Mouse (Mus musculus) heart, postnatal 14 days (tissue): ENCODE results near the gene Rab23. TPM values are rescaled to one million over a fixed set of nuclear protein-coding genes. Genes with fewer than 3 reads are reported as not detected.
"Not testable (repeated sequence)": the region's sequence is repeated elsewhere in the genome, so short reads cannot be mapped to it uniquely, and the experiment has no call there.

Experiments used
- DNase-seq, 2 experiments: peaks; one replicate each; pipeline ENCODE4 v3.0.0; 2021 to 2022
- intact Hi-C: fragments of 180-260 bp; cut with DNase I; formaldehyde crosslinking; loops from one replicate; pipeline ENCODE4 v1.15.1; 2025
- total RNA-seq, 2 experiments: library from RNA; stranded (reverse); gene quantifications; 2 replicates each; pipeline ENCODE4 v1.2.3; 2021

Gene Rab23
- total RNA-seq, 2 experiments from 2014 or later: 10.8 to 11.5 TPM

DNA sequence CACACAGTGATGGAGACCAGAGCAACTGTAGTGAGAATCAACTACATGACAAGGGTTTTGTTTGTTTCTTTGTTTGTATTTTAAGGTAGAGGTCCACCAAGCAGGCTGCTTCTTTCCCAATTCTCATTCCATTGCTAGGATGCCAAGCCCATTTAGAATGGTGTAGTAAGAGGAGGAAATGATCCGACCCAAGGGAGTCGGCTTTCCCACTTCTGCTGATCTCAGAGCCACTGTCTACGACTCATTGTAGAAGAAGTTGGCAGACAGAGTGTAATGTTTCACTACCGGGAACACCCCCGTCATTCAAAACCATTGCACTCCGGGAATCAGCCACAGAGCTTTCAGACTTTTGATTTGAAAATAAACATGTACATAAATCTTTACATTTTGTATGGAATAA, 4.8 kb downstream of the Rab23 start:
- intact Hi-C loops: no loop called here
- no peak for DNase-seq

DNA sequence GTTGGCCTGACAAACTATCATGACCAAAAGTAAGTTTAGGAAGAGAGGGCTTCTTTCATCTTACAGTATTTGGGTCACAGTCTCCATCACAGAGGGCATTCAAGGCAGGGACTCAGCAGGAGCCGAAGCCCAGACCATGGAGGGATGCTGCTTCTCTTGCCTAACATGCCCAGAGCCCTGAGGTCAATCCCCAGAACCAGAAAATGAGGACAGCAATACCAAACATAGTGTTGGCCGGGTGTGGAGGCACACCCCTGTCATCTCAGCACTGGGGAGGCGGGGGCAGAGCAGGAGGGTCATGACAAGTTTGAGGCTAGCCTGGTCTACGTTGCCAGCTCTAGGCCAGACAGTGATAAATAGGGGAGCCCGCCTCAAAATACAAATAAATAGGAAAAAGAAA, 5.4 kb downstream of the Rab23 start:
- no peak for DNase-seq
- intact Hi-C loops: no loop called here

DNA sequence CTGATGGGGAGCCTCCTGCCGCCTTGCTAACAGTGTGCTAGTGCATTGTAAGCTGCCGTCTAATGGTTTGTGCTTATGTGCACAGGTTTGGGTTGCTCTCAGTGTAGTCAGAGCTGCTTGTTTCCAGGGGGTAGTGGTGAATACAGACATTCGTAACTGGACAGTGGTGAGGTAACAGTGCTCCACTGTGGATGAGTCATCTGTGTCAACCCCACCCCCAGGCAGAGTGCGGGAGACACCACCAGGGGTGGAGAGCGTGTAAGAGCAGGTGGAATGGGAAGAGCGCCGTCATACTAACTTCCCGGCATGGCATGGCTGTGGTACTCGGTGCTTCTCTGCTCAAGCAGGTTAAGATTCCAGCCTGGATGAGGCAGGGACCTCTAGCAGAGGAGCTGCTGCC, 13.4 kb downstream of the Rab23 start:
- intact Hi-C loops: no loop called here
- DNase-seq: no peak

DNA sequence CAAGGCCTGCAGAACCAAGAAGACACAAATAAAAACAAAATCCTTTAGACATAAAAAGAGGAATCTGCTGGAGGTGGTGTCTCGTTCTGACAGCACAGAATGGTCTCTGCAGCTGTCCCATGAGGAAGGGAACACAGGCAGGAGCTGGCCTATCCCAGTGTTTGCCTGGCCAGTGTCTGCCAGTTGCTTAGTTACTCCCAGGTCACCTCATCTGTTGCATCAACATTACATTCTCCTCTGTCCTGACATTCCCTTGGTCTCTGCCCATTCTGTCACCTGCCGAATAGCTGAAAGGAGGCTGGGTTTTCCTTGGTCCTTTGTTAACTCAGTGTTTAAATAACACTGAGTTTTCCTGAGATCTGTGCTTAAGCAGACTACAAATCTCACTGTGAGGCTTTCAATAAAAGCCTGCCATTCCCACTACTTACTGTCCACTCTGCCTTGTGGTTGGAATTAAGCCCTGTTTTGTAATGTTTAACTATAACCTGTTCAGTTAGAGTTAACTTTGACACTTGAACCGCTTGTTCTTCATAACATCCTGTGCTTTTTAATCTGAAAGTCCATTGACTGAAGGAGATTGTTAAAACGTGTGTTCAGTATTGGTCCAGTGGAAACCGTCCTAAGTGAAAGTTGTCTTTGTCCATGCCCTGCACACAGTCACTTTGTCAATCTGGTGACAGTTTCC, 14.5 kb downstream of the Rab23 start:
- intact Hi-C loops: no loop called here

DNA sequence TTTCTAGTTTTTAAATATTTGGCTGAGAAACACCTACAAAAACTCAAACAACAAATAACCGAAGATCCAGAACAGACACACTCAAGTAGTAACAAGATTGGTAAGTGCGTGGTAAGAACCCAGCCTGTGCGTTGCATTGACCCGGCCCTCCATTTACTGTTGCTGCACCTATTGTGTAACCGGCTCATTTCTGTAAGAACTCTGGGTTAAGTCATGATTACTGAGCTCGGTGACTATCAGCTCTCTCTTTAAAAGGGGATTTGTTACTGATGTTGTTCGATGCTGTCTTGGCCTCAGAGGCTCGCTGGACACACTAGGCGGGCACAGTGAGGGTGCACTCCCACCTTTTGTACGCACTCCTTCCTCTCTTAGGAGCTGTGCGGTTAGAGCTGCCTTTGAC, 18.6 kb downstream of the Rab23 start:
- intact Hi-C loops: loop anchor here (2.0 kb wide), 1 partner anchor 67 kb away; no protein-coding TSS in a partner anchor

More for the DNA sequence above, 14.5 kb downstream of the Rab23 start:
- DNase-seq: no peak

DNA sequence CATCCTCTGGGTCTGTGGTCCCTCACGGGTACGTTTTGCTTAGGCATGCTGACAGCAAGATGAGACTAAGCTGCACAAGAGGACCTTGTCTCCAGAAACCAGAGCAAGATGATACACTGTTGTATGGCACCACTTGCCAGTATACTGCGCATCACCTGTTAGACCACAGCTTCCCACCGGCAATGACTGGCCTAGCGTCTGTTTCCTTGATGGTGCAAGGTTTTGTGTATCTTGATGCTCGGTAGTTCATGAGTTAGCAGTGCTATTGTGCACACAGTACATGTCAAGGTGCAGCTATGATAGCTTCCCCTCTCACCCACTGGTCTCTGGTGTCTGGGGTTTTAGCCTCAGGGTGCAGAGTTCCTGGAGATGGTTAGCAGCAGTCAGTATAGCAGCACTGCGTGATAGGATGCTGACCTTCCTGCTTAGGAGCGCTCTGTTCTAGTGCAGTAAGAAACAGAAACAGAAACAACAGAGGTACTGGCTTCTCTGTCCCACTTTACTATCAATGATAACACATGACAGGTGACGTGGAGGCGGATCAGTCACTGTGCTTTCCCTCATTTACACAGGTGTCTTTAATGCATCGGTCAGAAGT, 19.1 kb downstream of the Rab23 start:
- intact Hi-C loops: loop anchor here (2.0 kb wide), 1 partner anchor 68 kb away; no protein-coding TSS in a partner anchor
- no peak for DNase-seq

More for the DNA sequence above, 18.6 kb downstream of the Rab23 start:
- no peak for DNase-seq

DNA sequence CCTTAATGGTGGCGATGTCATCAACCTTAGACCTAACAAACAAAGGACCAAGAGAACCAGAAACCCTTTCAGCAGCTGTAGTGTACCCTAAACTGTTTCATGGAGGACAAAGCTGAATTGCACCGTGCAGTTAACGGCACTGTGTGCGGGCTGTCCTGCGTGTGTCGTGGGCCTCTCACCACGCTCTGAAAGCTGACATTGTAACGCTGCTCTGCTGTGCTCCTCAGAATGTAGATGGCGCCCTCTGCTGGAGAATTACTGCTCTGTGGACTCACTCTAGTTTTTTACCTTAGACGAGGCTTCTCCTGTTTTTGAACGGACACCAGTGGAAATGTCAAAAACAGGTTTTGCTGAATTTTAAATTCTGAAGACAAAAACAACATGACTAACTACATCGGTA, 19.6 kb downstream of the Rab23 start:
- peak; percentile 80 to 91 for DNase-seq
- intact Hi-C loops: loop anchor here (2.0 kb wide), 1 partner anchor 69 kb away; no protein-coding TSS in a partner anchor

DNA sequence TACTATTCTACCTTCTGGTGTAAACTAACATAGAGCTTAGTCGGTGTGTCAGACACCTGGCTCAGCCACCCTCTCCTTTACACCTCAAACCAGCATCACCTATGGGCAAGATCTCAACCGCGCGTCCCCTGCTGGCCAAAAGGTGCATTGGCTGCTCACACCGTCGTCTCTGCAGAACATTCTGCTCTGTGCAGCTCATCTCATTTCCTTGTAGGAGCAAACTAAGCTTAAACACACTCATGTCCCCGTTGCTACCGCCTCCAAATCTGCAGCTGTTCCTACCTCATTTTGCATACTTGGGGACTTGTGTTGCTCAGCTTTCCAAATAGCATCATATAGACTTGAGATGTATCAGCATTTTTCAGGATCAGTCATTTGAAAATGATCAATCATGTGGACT, 23.2 kb downstream of the Rab23 start:
- intact Hi-C loops: no loop called here

DNA sequence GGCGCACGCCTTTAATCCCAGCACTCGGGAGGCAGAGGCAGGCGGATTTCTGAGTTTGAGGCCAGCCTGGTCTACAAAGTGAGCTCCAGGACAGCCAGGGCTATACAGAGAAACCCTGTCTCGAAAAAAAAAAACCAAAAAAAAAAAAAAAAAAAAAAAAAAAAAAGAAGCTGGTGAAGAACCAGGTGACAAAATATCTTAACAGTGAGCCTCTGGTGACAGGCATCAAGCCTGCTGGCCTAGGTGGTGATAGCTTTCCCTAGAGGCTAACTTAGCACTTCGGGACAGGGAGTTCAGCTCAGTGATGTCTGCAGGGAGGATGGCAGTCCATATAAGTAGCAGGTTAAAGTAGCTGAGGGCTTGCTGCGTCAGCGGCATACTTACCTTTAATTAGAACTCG, 25.1 kb downstream of the Rab23 start:
- intact Hi-C loops, DNase-seq: not testable (repeated sequence)

More for the DNA sequence above, 23.2 kb downstream of the Rab23 start:
- DNase-seq: peak in 1 of 2 experiments; percentile 20

DNA sequence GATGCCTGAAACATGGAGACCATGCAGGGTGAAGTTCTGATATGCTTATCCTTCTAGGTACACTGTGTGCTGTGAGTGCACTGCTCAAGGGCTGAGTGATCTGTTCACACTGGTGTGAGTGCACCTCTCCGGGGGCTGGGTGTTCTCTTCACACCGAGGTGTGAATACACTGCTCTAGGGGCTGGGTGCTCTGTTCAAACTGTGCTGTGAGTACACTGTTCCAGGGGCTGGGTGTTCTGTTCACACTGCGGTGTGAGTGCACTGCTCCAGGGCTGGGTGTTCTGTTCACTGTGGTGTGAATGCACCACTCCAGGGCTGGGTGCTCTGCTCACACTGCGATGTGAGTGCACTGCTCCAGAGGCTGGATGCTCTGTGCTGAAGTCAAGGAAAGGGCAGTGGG, 26.2 kb downstream of the Rab23 start:
- intact Hi-C loops: no loop called here
- no peak for DNase-seq

DNA sequence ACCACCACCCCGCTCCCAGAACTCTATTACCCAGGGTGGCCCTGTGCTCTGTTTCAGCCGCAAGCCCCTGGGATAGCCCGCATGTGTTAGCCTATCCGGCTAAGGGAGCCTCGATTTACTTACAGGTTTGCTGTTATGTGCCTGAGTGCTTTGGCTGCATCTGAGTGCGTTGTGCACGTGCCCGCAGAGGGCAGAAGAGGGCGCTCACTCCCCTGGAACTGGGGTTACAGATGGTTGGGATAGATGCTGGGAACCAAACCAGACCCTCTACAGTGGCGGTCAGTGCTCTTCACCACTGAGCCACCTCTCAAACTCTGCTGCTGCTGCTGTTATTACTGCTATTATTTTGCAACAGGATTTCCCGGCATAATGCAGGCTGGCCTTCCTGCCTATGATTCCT, 29.4 kb downstream of the Rab23 start:
- intact Hi-C loops: no loop called here

DNA sequence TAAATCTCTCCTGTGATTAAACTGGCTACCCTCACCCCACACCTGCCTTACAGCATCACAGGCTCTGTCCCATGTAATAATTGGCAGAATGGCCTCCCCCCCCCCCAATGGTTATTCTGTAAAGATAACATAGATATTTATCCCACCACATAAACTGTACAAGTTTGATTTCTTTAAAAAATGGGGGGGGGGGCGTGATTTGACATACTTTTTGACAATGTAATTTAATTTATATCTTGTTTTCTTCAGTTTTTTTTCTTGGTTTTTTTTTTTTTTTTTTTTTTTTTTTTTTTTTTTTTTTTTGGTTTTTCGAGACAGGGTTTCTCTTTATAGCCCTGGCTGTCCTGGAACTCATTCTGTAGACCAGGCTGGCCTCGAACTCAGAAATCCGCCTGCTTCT, 30.0 kb downstream of the Rab23 start:
- intact Hi-C loops: loop anchor here (10.0 kb wide), 1 partner anchor 215 kb away; no protein-coding TSS in a partner anchor
- not testable (repeated sequence) for DNase-seq

More for the DNA sequence above, 29.4 kb downstream of the Rab23 start:
- DNase-seq: no peak

DNA sequence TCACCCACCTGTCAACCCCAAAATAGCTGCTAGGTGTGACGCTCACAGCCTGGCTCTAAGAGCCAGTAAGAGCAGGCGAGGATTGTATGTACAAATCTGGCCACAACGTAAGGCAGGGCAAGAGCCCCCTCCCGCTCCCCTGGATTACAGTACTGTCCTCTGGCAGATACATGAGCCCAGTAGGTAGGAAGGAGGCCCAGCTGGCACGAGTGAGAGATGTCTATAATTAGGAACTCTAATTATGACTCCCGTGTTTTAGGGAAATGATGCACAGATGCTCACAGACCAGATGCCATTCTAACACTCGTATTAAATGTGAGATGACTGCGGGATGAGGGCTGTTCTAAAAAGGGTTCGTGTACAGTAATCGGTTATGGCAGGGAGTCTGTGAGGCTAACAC, 31.6 kb downstream of the Rab23 start:
- intact Hi-C loops: loop anchor here (10.0 kb wide), 1 partner anchor 214 kb away; no protein-coding TSS in a partner anchor
- peak in 1 of 2 experiments; percentile 30 for DNase-seq

DNA sequence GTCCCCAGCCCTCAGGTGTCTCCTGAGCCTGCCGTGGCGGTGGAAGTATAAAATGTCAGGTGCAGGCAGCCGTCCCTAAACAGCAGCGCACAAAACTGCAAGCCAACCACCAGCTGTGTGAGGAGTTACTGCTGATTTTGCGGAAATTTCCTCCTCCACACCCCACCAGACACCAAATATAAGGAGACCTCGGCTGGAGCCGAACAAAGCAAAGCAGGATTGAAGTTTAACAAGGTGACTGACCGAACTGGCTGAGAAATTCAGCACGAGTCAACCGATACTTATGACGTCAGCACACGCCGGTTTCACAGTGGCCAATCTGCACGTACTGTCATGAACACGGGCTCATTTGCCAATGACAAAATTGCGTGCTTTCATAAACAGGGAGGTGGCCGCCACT, 34.4 kb downstream of the Rab23 start:
- intact Hi-C loops: loop anchor here (10.0 kb wide), 1 partner anchor 211 kb away; no protein-coding TSS in a partner anchor
- no peak for DNase-seq

DNA sequence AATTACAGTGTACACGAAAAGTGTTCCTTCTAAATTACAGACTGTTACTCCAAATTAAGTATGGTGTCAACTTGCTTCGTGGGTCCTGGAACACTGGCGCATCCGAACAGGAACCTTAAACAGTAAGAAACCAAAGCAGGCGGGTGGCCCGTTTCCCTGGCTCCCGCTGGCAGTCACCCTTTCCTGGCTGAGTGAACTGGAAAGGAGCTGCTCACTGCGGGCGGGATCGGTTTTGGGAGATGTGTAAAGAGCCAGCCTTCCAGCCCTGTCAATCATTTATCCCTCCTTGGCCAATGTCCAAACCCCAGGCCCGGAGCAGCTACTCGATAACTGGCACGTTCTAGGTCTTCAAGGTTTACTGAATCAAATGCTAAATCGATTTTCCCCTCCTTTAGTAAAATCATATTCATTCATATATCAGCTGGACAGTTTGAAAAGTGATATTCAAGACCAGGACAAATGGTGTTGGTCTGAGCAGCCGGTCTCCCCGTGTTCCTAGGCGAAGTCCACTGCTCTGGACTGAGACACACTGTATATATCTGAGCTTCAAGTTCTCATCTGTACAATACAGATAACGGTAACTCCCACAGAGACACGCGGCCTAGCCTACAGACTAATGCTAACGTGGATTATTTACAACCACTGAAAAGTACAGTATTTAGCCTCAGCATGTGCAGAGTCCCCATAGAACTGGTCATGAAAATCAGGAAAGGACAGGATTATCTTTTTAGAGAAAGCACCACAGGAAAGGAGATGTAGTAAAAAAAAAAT, 35.5 kb downstream of the Rab23 start:
- intact Hi-C loops: loop anchor here (5.0 to 10.0 kb wide), 2 partner anchors 57 to 210 kb away; partner anchors contain the start of gene Zfp451
- peak in 1 of 2 experiments; percentile 16 for DNase-seq

DNA sequence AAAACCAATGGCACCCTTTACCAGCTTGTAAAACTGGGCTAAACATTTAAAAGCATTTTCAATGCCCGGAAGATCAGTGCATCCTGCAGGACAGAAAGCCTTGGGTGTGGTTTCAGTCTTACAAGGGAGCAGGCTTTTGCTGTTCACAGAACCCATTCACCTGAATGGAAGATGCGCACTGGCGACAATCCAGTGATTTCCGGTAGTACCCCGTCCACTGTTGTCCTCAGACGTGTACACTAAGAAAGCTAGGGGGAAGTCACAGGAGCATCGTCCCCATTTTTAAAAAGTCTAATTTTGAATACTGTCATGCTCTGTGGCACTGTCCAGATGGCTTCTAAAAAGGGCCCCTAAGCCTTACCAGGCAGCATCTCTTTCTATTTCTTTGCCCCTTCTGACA, 36.1 kb downstream of the Rab23 start:
- intact Hi-C loops: loop anchor here (5.0 to 10.0 kb wide), 2 partner anchors 57 to 209 kb away; partner anchors contain the start of gene Zfp451
- no peak for DNase-seq

DNA sequence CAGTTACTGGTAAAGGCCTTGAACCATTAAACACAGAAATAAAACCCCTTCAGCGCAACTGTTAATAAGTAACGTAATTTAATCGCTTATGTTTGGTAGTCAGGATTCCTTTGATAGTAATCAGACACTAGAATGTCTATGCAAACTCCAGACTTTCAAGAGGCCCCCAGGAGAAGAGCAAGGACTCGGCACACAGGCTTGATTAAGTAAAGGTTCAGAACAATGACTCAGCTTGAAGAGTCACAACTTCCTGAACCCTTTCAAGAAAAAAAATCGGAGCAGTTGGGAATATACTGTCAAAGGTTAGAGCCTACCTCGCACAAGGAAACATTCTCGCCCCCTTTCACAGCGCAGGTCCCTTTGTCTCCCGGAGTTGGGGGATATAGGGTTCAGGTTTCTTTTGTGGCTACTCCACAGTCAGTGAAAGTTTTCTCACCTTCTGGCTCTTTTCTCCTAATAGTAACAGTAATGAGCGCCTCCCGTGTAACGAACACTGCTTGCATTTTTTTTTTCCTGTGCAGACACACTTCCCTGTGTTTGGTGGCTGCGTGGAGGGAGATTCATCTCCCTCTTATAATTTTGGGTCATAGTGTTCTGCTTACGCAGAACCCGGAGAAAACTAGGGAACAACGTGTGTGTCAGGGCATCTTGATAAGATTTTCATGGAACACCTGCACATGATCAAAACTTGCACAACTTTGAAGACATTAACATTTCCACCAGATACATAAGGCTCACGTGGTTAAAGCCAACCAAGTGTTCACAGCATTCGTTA, 36.8 kb downstream of the Rab23 start:
- intact Hi-C loops: loop anchor here (5.0 to 10.0 kb wide), 2 partner anchors 56 to 208 kb away; partner anchors contain the start of gene Zfp451

DNA sequence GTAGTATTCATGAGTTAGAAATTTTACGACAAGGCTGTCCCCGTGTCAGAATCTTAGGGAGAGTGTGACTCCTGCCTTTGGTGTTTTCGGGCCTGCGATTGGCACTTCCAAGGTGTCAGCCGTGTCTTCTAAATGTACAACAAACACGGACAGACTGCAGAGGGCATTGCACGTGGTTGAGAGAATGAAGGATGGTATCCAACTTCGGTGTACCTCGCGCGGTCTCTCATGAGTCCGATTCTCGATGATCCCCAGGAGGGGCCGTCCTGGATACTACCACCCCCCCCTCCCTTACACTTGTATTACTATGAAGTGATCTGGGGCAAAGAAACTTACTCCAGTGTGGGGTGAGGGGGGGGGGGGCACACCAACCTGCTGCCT, 37.3 kb downstream of the Rab23 start:
- intact Hi-C loops: loop anchor here (5.0 to 10.0 kb wide), 2 partner anchors 55 to 208 kb away; partner anchors contain the start of gene Zfp451
- peak in 1 of 2 experiments; percentile 16 for DNase-seq

More for the DNA sequence above, 36.8 kb downstream of the Rab23 start:
- no peak for DNase-seq

DNA sequence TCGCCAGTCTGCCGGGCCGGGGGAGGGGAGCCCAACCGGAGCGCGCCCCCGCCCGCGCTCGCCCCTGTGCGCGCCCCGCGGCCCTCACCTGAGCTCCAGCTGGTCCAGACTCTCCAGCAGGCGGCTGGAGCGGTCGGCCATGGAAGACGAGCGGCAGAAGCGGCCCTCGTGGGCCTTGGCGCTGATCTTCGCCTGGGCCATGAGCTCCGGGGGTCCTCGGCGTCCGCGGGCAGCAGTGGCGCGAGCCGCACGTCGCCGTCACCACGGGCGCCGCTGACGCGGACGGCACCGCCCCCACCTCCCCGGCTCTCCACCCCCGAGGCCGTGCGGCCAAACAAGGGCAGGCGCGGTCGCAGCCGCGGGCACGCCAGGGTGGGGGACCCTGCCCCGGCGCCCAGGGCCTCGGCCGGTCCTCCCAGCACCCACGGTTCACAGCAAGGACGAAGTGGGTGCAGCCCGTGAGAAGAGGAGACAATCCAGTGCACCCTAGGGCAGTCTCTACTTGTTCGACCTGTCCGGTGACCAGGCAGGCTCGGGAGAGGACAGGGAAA, 37.9 kb downstream of the Rab23 start, which contains the start of gene Bag2:
Gene Bag2 (minus strand): TSS at position 305 of the 551 bp plus-strand sequence.
- intact Hi-C loops: loop anchor here (5.0 to 10.0 kb wide), 2 partner anchors 55 to 207 kb away; partner anchors contain the start of gene Zfp451
- peak; percentile 79 to 80 for DNase-seq
